Mouse (Mus musculus): ENCODE results near the gene Rnasel. TPM values are rescaled to one million over a fixed set of nuclear protein-coding genes. Genes with fewer than 3 reads are reported as not detected.

Gene Rnasel
- polyA plus RNA-seq, 1 experiment: 1.7 TPM

DNA sequence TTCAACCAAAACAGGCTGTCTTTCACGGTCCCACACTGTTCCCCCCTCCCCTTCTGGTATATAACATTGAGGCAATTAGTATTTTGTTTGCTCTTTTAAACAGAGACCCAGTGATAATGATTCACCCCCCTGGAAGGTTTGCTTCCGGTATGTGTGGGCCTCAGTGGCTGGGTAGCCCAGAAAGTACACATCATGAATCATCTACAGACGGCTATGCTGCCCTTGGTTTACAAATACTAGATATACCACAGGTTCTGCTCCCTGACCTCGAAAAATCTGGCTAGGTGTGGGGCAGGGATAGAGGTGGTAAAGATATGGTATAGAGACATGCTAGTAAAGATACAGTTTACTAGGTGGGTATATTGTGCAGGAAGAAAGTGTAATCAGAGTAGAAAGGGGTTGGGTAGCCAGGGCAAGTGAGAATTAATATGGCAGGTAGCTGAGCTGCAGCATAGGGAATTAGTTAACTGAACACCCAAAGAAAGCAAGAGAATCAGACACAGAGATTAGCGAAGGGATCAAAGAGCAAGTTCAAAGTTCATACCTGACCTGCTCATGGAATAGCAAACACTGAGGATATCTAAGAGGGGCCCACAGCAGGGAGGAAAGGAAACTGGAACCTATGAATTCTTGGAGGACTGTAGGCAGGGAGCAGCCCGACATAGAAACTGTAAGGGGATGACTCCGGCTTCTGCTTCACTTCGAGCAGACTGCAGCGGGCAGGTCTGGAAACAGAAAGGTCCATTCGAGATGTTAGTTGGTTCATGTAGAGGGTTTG is 21.0 kb downstream of the Rnasel start:
- Histone ChIP-seq H3K27ac (ENCODE audit: control insufficient read depth, insufficient read depth, low read depth, low read length) (no peak overlapping the region), H3K27me3 (ENCODE audit: control insufficient read depth, insufficient read depth, low read length) (no peaks in the 10 kb centered on the region), H3K36me3 (ENCODE audit: control insufficient read depth, insufficient read depth, low read length) (no peaks in the 10 kb centered on the region), H3K4me1 (ENCODE audit: control insufficient read depth, insufficient read depth, low read length) (peaks cover 5% of the 10 kb centered on the region), H3K4me3 (ENCODE audit: control insufficient read depth, low read depth, low read length) (no peak overlapping the region)
- TF ChIP-seq CTCF (IDR thresholded peaks at IDR 0.05; ENCODE audit: control insufficient read depth, insufficient read depth, insufficient replicate concordance, low read depth, low read length): no peak
- no peak for TF ChIP-seq POLR2A (IDR thresholded peaks at IDR 0.05; ENCODE audit: control insufficient read depth, low read depth, low read length)

DNA sequence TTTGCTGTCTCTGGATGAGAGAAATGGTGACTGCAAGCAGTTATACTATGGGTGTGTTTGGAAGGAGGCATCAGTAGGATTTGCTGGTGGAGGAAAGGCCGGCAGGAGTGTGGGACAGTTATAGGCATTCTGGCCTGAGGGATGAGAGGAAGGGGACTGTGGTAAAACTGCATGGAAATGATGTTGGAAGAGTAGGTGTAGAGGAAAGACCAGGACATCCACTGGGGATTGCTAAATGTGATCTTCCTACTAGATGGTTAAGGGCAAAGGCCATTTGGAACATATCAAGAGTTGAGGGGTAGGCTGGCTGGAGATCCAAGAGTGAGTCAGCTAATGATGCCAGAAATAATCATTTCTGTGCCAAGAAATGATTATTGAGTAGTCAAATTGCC is 21.5 kb downstream of the Rnasel start:
- TF ChIP-seq CTCF (IDR thresholded peaks at IDR 0.05; ENCODE audit: control insufficient read depth, insufficient read depth, insufficient replicate concordance, low read depth, low read length) (no peak), POLR2A (IDR thresholded peaks at IDR 0.05; ENCODE audit: control insufficient read depth, low read depth, low read length) (no peak)
- H3K4me3 ChIP-seq (ENCODE audit: control insufficient read depth, low read depth, low read length): no peak overlapping the region

DNA sequence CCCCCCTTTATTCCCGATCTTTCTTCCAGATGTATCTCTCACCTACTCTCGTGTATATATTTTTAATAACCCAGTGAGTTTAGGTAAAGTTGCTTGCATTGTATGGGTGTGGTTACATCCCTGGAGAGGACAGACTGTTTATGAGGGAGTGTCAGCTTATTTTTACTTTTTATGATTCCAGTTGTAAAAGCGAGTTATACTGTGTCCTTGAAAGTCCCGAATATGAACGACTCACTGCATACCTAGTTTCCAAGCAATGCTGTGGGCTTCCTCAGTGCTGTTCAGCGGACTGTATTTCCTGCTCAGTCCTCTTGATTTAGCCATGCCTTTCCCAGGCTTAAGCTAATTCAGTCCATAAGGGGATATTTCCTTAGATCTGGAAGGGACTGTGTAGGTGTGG is 25.9 kb downstream of the Rnasel start:
- no peak for TF ChIP-seq CTCF (IDR thresholded peaks at IDR 0.05; ENCODE audit: control insufficient read depth, insufficient read depth, insufficient replicate concordance, low read depth, low read length)
- Histone ChIP-seq H3K27me3 (ENCODE audit: control insufficient read depth, insufficient read depth, low read length) (no peaks in the 10 kb centered on the region), H3K4me1 (ENCODE audit: control insufficient read depth, insufficient read depth, low read length) (peaks cover 8% of the 10 kb centered on the region), H3K4me3 (ENCODE audit: control insufficient read depth, low read depth, low read length) (no peak overlapping the region), H3K36me3 (ENCODE audit: control insufficient read depth, insufficient read depth, low read length) (no peaks in the 10 kb centered on the region), H3K27ac (ENCODE audit: control insufficient read depth, insufficient read depth, low read depth, low read length) (no peak overlapping the region)

More for the DNA sequence above, 21.5 kb downstream of the Rnasel start:
- Histone ChIP-seq H3K27me3 (ENCODE audit: control insufficient read depth, insufficient read depth, low read length) (no peaks in the 10 kb centered on the region), H3K4me1 (ENCODE audit: control insufficient read depth, insufficient read depth, low read length) (peaks cover 4% of the 10 kb centered on the region), H3K36me3 (ENCODE audit: control insufficient read depth, insufficient read depth, low read length) (no peaks in the 10 kb centered on the region), H3K27ac (ENCODE audit: control insufficient read depth, insufficient read depth, low read depth, low read length) (no peak overlapping the region)

DNA sequence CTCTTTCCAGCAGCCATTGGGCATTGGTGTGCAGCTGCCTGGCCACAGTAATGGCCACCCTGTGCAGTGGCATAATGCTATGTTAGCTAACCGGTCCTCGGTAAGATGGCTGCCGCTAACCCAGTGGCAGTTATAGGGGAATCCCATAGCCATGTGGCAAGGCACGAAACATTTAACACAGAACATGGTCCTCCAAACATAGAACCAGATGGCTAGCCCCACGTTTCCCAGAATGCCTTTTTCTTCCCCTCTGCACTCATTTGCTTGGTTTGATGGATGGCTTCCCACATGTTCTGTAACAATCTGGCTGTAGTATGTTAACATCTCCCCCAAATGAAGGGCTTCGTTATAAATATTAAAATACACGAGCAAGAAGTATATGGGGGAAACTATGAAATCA is 27.0 kb downstream of the Rnasel start:
- Histone ChIP-seq H3K4me1 (ENCODE audit: control insufficient read depth, insufficient read depth, low read length) (peaks cover 8% of the 10 kb centered on the region), H3K36me3 (ENCODE audit: control insufficient read depth, insufficient read depth, low read length) (no peaks in the 10 kb centered on the region), H3K4me3 (ENCODE audit: control insufficient read depth, low read depth, low read length) (no peak overlapping the region), H3K27ac (ENCODE audit: control insufficient read depth, insufficient read depth, low read depth, low read length) (no peak overlapping the region), H3K27me3 (ENCODE audit: control insufficient read depth, insufficient read depth, low read length) (no peaks in the 10 kb centered on the region)
- TF ChIP-seq POLR2A (IDR thresholded peaks at IDR 0.05; ENCODE audit: control insufficient read depth, low read depth, low read length) (no peak), CTCF (IDR thresholded peaks at IDR 0.05; ENCODE audit: control insufficient read depth, insufficient read depth, insufficient replicate concordance, low read depth, low read length) (no peak)

DNA sequence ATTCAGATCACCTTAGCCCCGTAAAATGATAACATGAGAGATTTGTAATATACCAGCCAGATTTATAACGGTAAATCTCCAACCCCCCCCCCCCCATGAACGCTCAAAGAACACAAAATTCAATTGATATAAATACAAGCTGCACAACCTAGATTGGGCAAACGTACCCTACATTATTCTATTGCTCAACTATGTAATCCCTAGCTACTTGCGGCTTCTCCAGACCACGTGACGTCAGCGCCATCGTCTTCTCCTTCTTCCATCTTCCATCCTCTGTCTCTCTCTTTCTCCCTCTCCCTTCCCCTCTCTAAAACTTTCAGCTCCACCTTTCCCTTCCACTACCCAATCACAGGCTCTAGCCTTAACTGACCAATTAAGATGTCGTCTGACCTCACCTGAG is 29.0 kb downstream of the Rnasel start:
- TF ChIP-seq CTCF (IDR thresholded peaks at IDR 0.05; ENCODE audit: control insufficient read depth, insufficient read depth, insufficient replicate concordance, low read depth, low read length) (no peak), POLR2A (IDR thresholded peaks at IDR 0.05; ENCODE audit: control insufficient read depth, low read depth, low read length) (no peak)
- H3K27ac ChIP-seq (ENCODE audit: control insufficient read depth, insufficient read depth, low read depth, low read length): no peak overlapping the region
- no peak overlapping the region; the same call in 1 of the 2 replicates for H3K4me3 ChIP-seq (ENCODE audit: control insufficient read depth, low read depth, low read length)
- peaks cover 8% of the 10 kb centered on the region for H3K4me1 ChIP-seq (ENCODE audit: control insufficient read depth, insufficient read depth, low read length)
- no peaks in the 10 kb centered on the region for H3K36me3 ChIP-seq (ENCODE audit: control insufficient read depth, insufficient read depth, low read length)
- no peaks in the 10 kb centered on the region for H3K27me3 ChIP-seq (ENCODE audit: control insufficient read depth, insufficient read depth, low read length)

DNA sequence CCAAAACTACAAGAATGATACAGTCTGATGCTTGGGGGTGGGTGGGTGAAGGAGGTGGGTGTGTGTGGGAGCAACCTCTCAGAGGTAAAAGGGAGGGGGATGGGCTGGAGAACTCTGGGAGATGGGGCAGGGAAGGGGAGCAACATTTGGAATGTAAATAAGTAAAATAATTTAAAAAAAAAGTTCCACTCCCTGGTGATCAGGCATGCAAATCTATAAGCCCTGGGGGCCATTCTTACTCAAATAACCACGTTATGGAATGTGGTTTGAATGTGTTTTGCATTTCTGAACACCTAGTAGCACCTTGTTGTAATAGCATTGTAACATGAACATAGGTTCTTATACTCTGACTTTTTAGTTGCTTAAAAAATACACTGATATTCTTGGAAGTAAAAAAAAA is 34.1 kb downstream of the Rnasel start:
- TF ChIP-seq CTCF (IDR thresholded peaks at IDR 0.05; ENCODE audit: control insufficient read depth, insufficient read depth, insufficient replicate concordance, low read depth, low read length) (no peak), POLR2A (IDR thresholded peaks at IDR 0.05; ENCODE audit: control insufficient read depth, low read depth, low read length) (no peak)
- peaks cover 3% of the 10 kb centered on the region for H3K4me1 ChIP-seq (ENCODE audit: control insufficient read depth, insufficient read depth, low read length)
- no peak overlapping the region for H3K4me3 ChIP-seq (ENCODE audit: control insufficient read depth, low read depth, low read length)
- H3K27ac ChIP-seq (ENCODE audit: control insufficient read depth, insufficient read depth, low read depth, low read length): no peak overlapping the region
- no peaks in the 10 kb centered on the region for H3K36me3 ChIP-seq (ENCODE audit: control insufficient read depth, insufficient read depth, low read length)
- H3K27me3 ChIP-seq (ENCODE audit: control insufficient read depth, insufficient read depth, low read length): no peaks in the 10 kb centered on the region

DNA sequence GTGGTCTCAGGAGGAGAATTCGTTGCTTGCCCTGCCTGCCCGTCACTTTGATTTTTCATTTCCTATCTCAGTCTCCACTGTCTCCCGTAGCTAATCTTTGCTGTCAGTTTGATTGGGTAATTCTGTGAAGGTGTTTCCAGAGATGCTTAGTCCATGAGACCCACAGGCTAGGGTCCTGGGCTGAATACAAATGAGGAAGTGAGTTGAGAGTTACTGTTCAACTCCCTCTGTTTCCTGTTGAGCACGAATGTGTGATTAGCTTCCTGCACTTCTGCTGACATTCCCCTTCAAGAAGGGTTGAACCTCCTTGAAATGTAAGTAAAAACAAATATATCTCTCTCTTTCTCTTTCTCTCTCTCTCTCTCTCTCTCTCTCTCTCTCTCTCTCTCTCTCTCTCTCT is 36.4 kb downstream of the Rnasel start:
- no peaks in the 10 kb centered on the region for H3K27me3 ChIP-seq (ENCODE audit: control insufficient read depth, insufficient read depth, low read length)
- H3K4me3 ChIP-seq (ENCODE audit: control insufficient read depth, low read depth, low read length): no peak overlapping the region
- no peaks in the 10 kb centered on the region for H3K36me3 ChIP-seq (ENCODE audit: control insufficient read depth, insufficient read depth, low read length)
- H3K4me1 ChIP-seq (ENCODE audit: control insufficient read depth, insufficient read depth, low read length): no peaks in the 10 kb centered on the region
- H3K27ac ChIP-seq (ENCODE audit: control insufficient read depth, insufficient read depth, low read depth, low read length): no peak overlapping the region
- no peak for TF ChIP-seq CTCF (IDR thresholded peaks at IDR 0.05; ENCODE audit: control insufficient read depth, insufficient read depth, insufficient replicate concordance, low read depth, low read length)
- no peak for TF ChIP-seq POLR2A (IDR thresholded peaks at IDR 0.05; ENCODE audit: control insufficient read depth, low read depth, low read length)

All from testis, adult 2 months (tissue).